In genomic region chr1:56726183-56726840, GRCm38 (mm10) we compare ENCODE assay signal across 24 mouse cellular contexts.
DNase-seq lines count a peak whose midpoint lies in the region; ATAC-seq and TF ChIP-seq lines count a peak whose summit lies in the region.
"Had no signal": no experiment of that assay in that cellular context is flagged by ENCODE, and none has a peak within 500 bp of the region (broad histone marks: within the 10 kb centered on the region; RNA-seq: fewer than 3 reads in every experiment).

No protein-coding gene starts in this region.

- no peak overlapping the region for H3K4me2 ChIP-seq in hindbrain, embryonic 11.5 days (replicated peaks; ENCODE audit: low read depth, low read length)
- no peak overlapping the region for H3K4me2 ChIP-seq in hindbrain, postnatal 0 days (ENCODE audit: low read depth, low read length)
- no peak overlapping the region for H3K4me2 ChIP-seq in neural tube, embryonic 12.5 days (replicated peaks)
- H3K4me2 ChIP-seq in neural tube, embryonic 15.5 days: no peak overlapping the region
- H3K4me2 ChIP-seq in forebrain, embryonic 16.5 days (ENCODE audit: low read length): no peak overlapping the region
- H3K4me2 ChIP-seq: embryonic facial prominence, embryonic 12.5 days; limb, embryonic 13.5 days; liver, embryonic 12.5 days had no signal

- H3K4me1 ChIP-seq in hindbrain, embryonic 11.5 days (replicated peaks; ENCODE audit: control insufficient read depth, insufficient read depth, low read length): no peaks in the 10 kb centered on the region
- H3K4me1 ChIP-seq in hindbrain, postnatal 0 days (ENCODE audit: insufficient read depth, low read length): no peaks in the 10 kb centered on the region
- 0 out of 2 replicates have a peak, but pooled peaks cover 4% of the 10 kb centered on the region for H3K4me1 ChIP-seq in neural tube, embryonic 12.5 days
- no peaks in the 10 kb centered on the region for H3K4me1 ChIP-seq in neural tube, embryonic 15.5 days
- H3K4me1 ChIP-seq in forebrain, embryonic 16.5 days (replicated peaks; ENCODE audit: control insufficient read depth, insufficient read depth, low read length): no peaks in the 10 kb centered on the region
- H3K4me1 ChIP-seq: embryonic facial prominence, embryonic 12.5 days; limb, embryonic 13.5 days; liver, embryonic 12.5 days had no signal

- H3K4me3 ChIP-seq in hindbrain, embryonic 11.5 days (ENCODE audit: low read depth, low read length): no peak overlapping the region
- no peak overlapping the region for H3K4me3 ChIP-seq in hindbrain, postnatal 0 days (ENCODE audit: low read length)
- no peak overlapping the region for H3K4me3 ChIP-seq in neural tube, embryonic 12.5 days
- H3K4me3 ChIP-seq in neural tube, embryonic 15.5 days (replicated peaks): no peak overlapping the region
- H3K4me3 ChIP-seq in forebrain, embryonic 16.5 days (replicated peaks; ENCODE audit: low read length): no peak overlapping the region
- H3K4me3 ChIP-seq: embryonic facial prominence, embryonic 12.5 days; erythroblast, embryonic 14.5 days; gastrocnemius, adult 2 months; limb, embryonic 13.5 days; liver, embryonic 12.5 days had no signal

- no peak for DNase-seq in hindbrain, embryonic 11.5 days (ENCODE audit: low spot score)
- no peak for DNase-seq in hindbrain, postnatal 0 days (ENCODE audit: low spot score)
- no peak for DNase-seq in lung, postnatal 36 days
- no peak for DNase-seq in kidney, adult 9 months
- DNase-seq: adrenal gland, postnatal 25 days; cerebellum, adult 9-10 months; gastrocnemius, adult 2 months; heart, postnatal 36 days; kidney, adult 8-10 months; kidney, postnatal 25 days; layer of hippocampus, postnatal 36 days; lung, adult 18-20 months; lung, postnatal 10 days; right cerebral cortex, adult 18-20 months; right cerebral cortex, postnatal 4 days; thymus, postnatal 14 days had no signal

- WGBS in hindbrain, embryonic 11.5 days: 58% methylated on average over 3 of the region's 3 CpGs
- WGBS in hindbrain, postnatal 0 days: 43% methylated on average over 3 of the region's 3 CpGs
- 55% methylated on average over 3 of the region's 3 CpGs for WGBS in neural tube, embryonic 12.5 days
- 52% methylated on average over 3 of the region's 3 CpGs for WGBS in neural tube, embryonic 15.5 days
- WGBS in forebrain, embryonic 16.5 days: 27% methylated on average over 3 of the region's 3 CpGs

- peak; percentile 78 for ATAC-seq in hindbrain, embryonic 11.5 days (ENCODE audit: low FRiP score)
- no peak for ATAC-seq in hindbrain, postnatal 0 days
- ATAC-seq in neural tube, embryonic 12.5 days (ENCODE audit: low FRiP score, low read depth): peak; percentile 87
- ATAC-seq in neural tube, embryonic 15.5 days (ENCODE audit: low FRiP score): no peak; the same call in 1 of the 2 replicates
- peak; percentile 75 for ATAC-seq in forebrain, embryonic 16.5 days
- ATAC-seq: CD4-positive, CD25-positive, alpha-beta regulatory T cell, adult 4 months; liver, embryonic 12.5 days had no signal

- no peak for TF ChIP-seq CTCF in hindbrain, postnatal 0 days (IDR thresholded peaks at IDR 0.05; ENCODE audit: low read depth)

- H3K9ac ChIP-seq in hindbrain, embryonic 11.5 days (ENCODE audit: low read depth, low read length): no peak overlapping the region
- no peak overlapping the region for H3K9ac ChIP-seq in hindbrain, postnatal 0 days (replicated peaks; ENCODE audit: low read length)
- no peak overlapping the region for H3K9ac ChIP-seq in neural tube, embryonic 12.5 days
- no peak overlapping the region for H3K9ac ChIP-seq in neural tube, embryonic 15.5 days (replicated peaks)
- H3K9ac ChIP-seq in forebrain, embryonic 16.5 days (replicated peaks; ENCODE audit: low read depth, low read length): no peak overlapping the region
- H3K9ac ChIP-seq: embryonic facial prominence, embryonic 12.5 days; limb, embryonic 13.5 days; liver, embryonic 12.5 days had no signal

- no peak overlapping the region for H3K27ac ChIP-seq in hindbrain, embryonic 11.5 days (ENCODE audit: low read depth, low read length)
- no peak overlapping the region for H3K27ac ChIP-seq in hindbrain, postnatal 0 days
- H3K27ac ChIP-seq in neural tube, embryonic 12.5 days: no peak overlapping the region
- H3K27ac ChIP-seq in neural tube, embryonic 15.5 days (replicated peaks): no peak overlapping the region
- no peak overlapping the region for H3K27ac ChIP-seq in forebrain, embryonic 16.5 days (ENCODE audit: low read length)
- H3K27ac ChIP-seq: embryonic facial prominence, embryonic 12.5 days; gastrocnemius, adult 2 months; limb, embryonic 13.5 days; liver, embryonic 12.5 days had no signal

- H3K9me3 ChIP-seq in hindbrain, embryonic 11.5 days (ENCODE audit: control insufficient read depth, low read length): no peaks in the 10 kb centered on the region
- no peaks in the 10 kb centered on the region for H3K9me3 ChIP-seq in hindbrain, postnatal 0 days (ENCODE audit: low read length)
- no peaks in the 10 kb centered on the region for H3K9me3 ChIP-seq in neural tube, embryonic 12.5 days
- no peaks in the 10 kb centered on the region for H3K9me3 ChIP-seq in neural tube, embryonic 15.5 days (replicated peaks)
- no peaks in the 10 kb centered on the region for H3K9me3 ChIP-seq in forebrain, embryonic 16.5 days (ENCODE audit: control insufficient read depth, low read length)
- H3K9me3 ChIP-seq: embryonic facial prominence, embryonic 12.5 days; limb, embryonic 13.5 days; liver, embryonic 12.5 days had no signal

- no peaks in the 10 kb centered on the region for H3K27me3 ChIP-seq in hindbrain, embryonic 11.5 days (ENCODE audit: control insufficient read depth, insufficient read depth, low read length)
- no peaks in the 10 kb centered on the region for H3K27me3 ChIP-seq in hindbrain, postnatal 0 days (ENCODE audit: insufficient read depth, low read length)
- no peaks in the 10 kb centered on the region for H3K27me3 ChIP-seq in neural tube, embryonic 12.5 days (replicated peaks)
- H3K27me3 ChIP-seq in neural tube, embryonic 15.5 days (replicated peaks): no peaks in the 10 kb centered on the region
- H3K27me3 ChIP-seq in forebrain, embryonic 16.5 days (replicated peaks; ENCODE audit: control insufficient read depth, insufficient read depth, low read length): no peaks in the 10 kb centered on the region
- H3K27me3 ChIP-seq: embryonic facial prominence, embryonic 12.5 days; limb, embryonic 13.5 days; liver, embryonic 12.5 days had no signal

- H3K36me3 ChIP-seq in hindbrain, embryonic 11.5 days (ENCODE audit: control insufficient read depth, insufficient read depth, low read length): no peaks in the 10 kb centered on the region
- no peaks in the 10 kb centered on the region for H3K36me3 ChIP-seq in hindbrain, postnatal 0 days (ENCODE audit: insufficient read depth, low read length)
- H3K36me3 ChIP-seq in neural tube, embryonic 12.5 days: no peaks in the 10 kb centered on the region
- no peaks in the 10 kb centered on the region for H3K36me3 ChIP-seq in neural tube, embryonic 15.5 days
- H3K36me3 ChIP-seq in forebrain, embryonic 16.5 days (ENCODE audit: control insufficient read depth, insufficient read depth): no peaks in the 10 kb centered on the region
- H3K36me3 ChIP-seq: embryonic facial prominence, embryonic 12.5 days; limb, embryonic 13.5 days; liver, embryonic 12.5 days had no signal

Comparison
In these comparisons a context has a peak if more than half of its experiments do, and no peak if none do; other contexts are left out.
1. ATAC-seq: peak in hindbrain, embryonic 11.5 days (single experiment), neural tube, embryonic 12.5 days (single experiment) and forebrain, embryonic 16.5 days (single experiment); none in hindbrain, postnatal 0 days (single experiment) and neural tube, embryonic 15.5 days (single experiment).